Mouse (Mus musculus) kidney, postnatal 0 days (tissue): ENCODE measurements at regions not wholly inside any gene's neighbourhood (a gene's known extent, or its start where the extent isn't known, plus 50 kb on each side); places are given as distances from the start of the nearest gene placed in this dataset.
"Not testable (repeated sequence)": the region's sequence is repeated elsewhere in the genome, so short reads cannot be mapped to it uniquely, and the experiment has no call there.

Source experiments
- ATAC-seq: fragments of 200-750 bp; cut with Nextera tagmentation; replicated peaks from 2 replicates; pipeline ENCODE4 v1.8.0; 2017; ENCODE audit warnings: low read depth, moderate number of reproducible peaks, moderate TSS enrichment, moderate library complexity; ENCODE audit not compliant: low FRiP score
- DNase-seq: peaks from one replicate; pipeline ENCODE4 v3.0.0-alpha.2; 2016; ENCODE audit warnings: low spot score
- H3K27ac ChIP-seq: fragments of 300-500 bp; sonication (generic); 2 replicates; pipeline ENCODE4 v1.5.1; 2014; ENCODE audit warnings: mild to moderate bottlenecking
- H3K27me3 ChIP-seq: fragments of 300-500 bp; sonication (generic); 2 replicates; pipeline ENCODE4 v1.6.1; 2014; ENCODE audit warnings: low read length, mixed read lengths; ENCODE audit not compliant: insufficient read depth
- H3K36me3 ChIP-seq: fragments of 300-500 bp; sonication (generic); 2 replicates; pipeline ENCODE4 v1.6.1; 2014; ENCODE audit warnings: low read length, mixed read lengths; ENCODE audit not compliant: insufficient read depth
- H3K4me1 ChIP-seq: fragments of 300-500 bp; sonication (generic); replicated peaks from 2 replicates; pipeline ENCODE4 v1.6.1; 2014; ENCODE audit warnings: antibody characterized with exemption, low read length, mixed read lengths; ENCODE audit not compliant: insufficient read depth
- H3K4me2 ChIP-seq: fragments of 300-500 bp; sonication (generic); 2 replicates; pipeline ENCODE4 v1.6.1; 2014; ENCODE audit warnings: mild to moderate bottlenecking, low read length, moderate library complexity, mixed read lengths
- H3K4me3 ChIP-seq: fragments of 300-500 bp; sonication (generic); replicated peaks from 2 replicates; pipeline ENCODE4 v1.5.1; 2014; ENCODE audit warnings: low read depth, low read length
- H3K9ac ChIP-seq: fragments of 300-500 bp; sonication (generic); 2 replicates; pipeline ENCODE4 v1.6.1; 2014; ENCODE audit warnings: low read depth, low read length
- H3K9me3 ChIP-seq: fragments of 300-500 bp; sonication (generic); replicated peaks from 2 replicates; pipeline ENCODE4 v1.6.1; 2016; ENCODE audit warnings: low read length, inconsistent platforms, mixed read lengths
- CTCF ChIP-seq: IDR thresholded peaks from 2 replicates; pipeline ENCODE4 v1.5.1; 2016; ENCODE audit warnings: antibody characterized with exemption, low read depth, mild to moderate bottlenecking, moderate library complexity
- WGBS: fragments of 180-500 bp; shearing (Covaris S2); extraction: QIAGEN DNeasy Blood & Tissue Kit; methylation state at CpG from one replicate; pipeline ENCODE4 v1.1.7; 2014; 5-methylcytosine and 5-hydroxymethylcytosine counted together

GRCm38 (mm10) chr1:184669173-184669572 is 63.2 kb downstream of the Hlx start:
- H3K9ac ChIP-seq, H3K4me1 ChIP-seq, H3K4me2 ChIP-seq, H3K27ac ChIP-seq, ATAC-seq, H3K27me3 ChIP-seq, DNase-seq, H3K36me3 ChIP-seq, H3K4me3 ChIP-seq, H3K9me3 ChIP-seq: not testable (repeated sequence)
- WGBS: 81% methylated on average over 5 of the region's 5 CpGs

GRCm38 (mm10) chr1:184668428-184668827 is 64.0 kb downstream of the Hlx start:
- Histone ChIP-seq H3K36me3 (no peaks in the 10 kb centered on the region), H3K4me1 (no peaks in the 10 kb centered on the region)
- WGBS: 83% methylated on average over 1 of the region's 1 CpGs

GRCm38 (mm10) chr1:184668022-184668421 is 64.4 kb downstream of the Hlx start:
- H3K9ac ChIP-seq: no peak overlapping the region
- WGBS: 77% methylated on average over 2 of the region's 2 CpGs
- H3K9me3 ChIP-seq: no peaks in the 10 kb centered on the region
- TF ChIP-seq CTCF: no peak
- no peak for ATAC-seq
- H3K4me3 ChIP-seq: no peak overlapping the region
- H3K27me3 ChIP-seq: no peaks in the 10 kb centered on the region
- no peak overlapping the region for H3K27ac ChIP-seq
- no peak overlapping the region for H3K4me2 ChIP-seq
- no peak for DNase-seq
- H3K4me1 ChIP-seq: no peaks in the 10 kb centered on the region
- H3K36me3 ChIP-seq: no peaks in the 10 kb centered on the region

More at GRCm38 (mm10) chr1:184668428-184668827, 64.0 kb downstream of the Hlx start:
- no peaks in the 10 kb centered on the region for H3K9me3 ChIP-seq
- H3K27me3 ChIP-seq: no peaks in the 10 kb centered on the region
- ATAC-seq (no peak), DNase-seq (no peak)
- no peak overlapping the region for H3K9ac ChIP-seq
- no peak for TF ChIP-seq CTCF
- H3K4me2 ChIP-seq: no peak overlapping the region
- H3K27ac ChIP-seq: no peak overlapping the region
- no peak overlapping the region for H3K4me3 ChIP-seq

- Histone ChIP-seq H3K4me3 (no peak overlapping the region), H3K36me3 (no peaks in the 10 kb centered on the region), H3K27ac (no peak overlapping the region), H3K27me3 (no peaks in the 10 kb centered on the region), H3K4me2 (no peak overlapping the region), H3K4me1 (no peaks in the 10 kb centered on the region), H3K9me3 (no peaks in the 10 kb centered on the region), H3K9ac (no peak overlapping the region)
- WGBS: 86% methylated on average over 12 of the region's 12 CpGs
- DNase-seq (no peak), ATAC-seq (no peak)
- no peak for TF ChIP-seq CTCF
Observed at GRCm38 (mm10) chr1:184665243-184665642, 67.2 kb downstream of the Hlx start.

GRCm38 (mm10) chr1:184664098-184664375 is 68.4 kb downstream of the Hlx start:
- Histone ChIP-seq H3K9ac (no peak overlapping the region), H3K4me1 (no peaks in the 10 kb centered on the region), H3K36me3 (no peaks in the 10 kb centered on the region), H3K27ac (no peak overlapping the region), H3K4me3 (no peak overlapping the region), H3K9me3 (no peaks in the 10 kb centered on the region), H3K27me3 (no peaks in the 10 kb centered on the region), H3K4me2 (peak overlapping the region; percentile 23; the same call in 1 of the 2 replicates)
- DNase-seq (no peak), ATAC-seq (no peak)
- WGBS: 38% methylated on average over 5 of the region's 5 CpGs
- no peak for TF ChIP-seq CTCF

GRCm38 (mm10) chr1:184663300-184664097 is 68.9 kb downstream of the Hlx start:
- Histone ChIP-seq H3K36me3 (no peaks in the 10 kb centered on the region), H3K27ac (no peak overlapping the region), H3K4me2 (peak overlapping the region; percentile 23; the same call in 1 of the 2 replicates), H3K4me3 (no peak overlapping the region), H3K4me1 (no peaks in the 10 kb centered on the region), H3K9ac (no peak overlapping the region), H3K27me3 (no peaks in the 10 kb centered on the region), H3K9me3 (no peaks in the 10 kb centered on the region)
- TF ChIP-seq CTCF: no peak
- no peak for ATAC-seq
- DNase-seq: peak; percentile 56
- WGBS: 14% methylated on average over 14 of the region's 14 CpGs
